ENCODE assay signal across 16 mouse cellular contexts in genomic region chr12:56540591-56540990, GRCm38 (mm10). TPM values are rescaled to one million over a fixed set of nuclear protein-coding genes. Genes with fewer than 3 reads are reported as not detected.
A peak's percentile ranks its signal among the peaks of the same experiment; 100 is the strongest.
DNase-seq lines count a peak whose midpoint lies in the region; ATAC-seq and TF ChIP-seq lines count a peak whose summit lies in the region.
"Had no signal": no experiment of that assay in that cellular context is flagged by ENCODE, and none has a peak within 500 bp of the region (broad histone marks: within the 10 kb centered on the region; RNA-seq: fewer than 3 reads in every experiment).

No protein-coding gene starts in this region.

- peak overlapping the region; percentile 26; the same call in 1 of the 2 replicates for H3K4me3 ChIP-seq in heart, embryonic 16.5 days (ENCODE audit: low read length)
- no peak overlapping the region for H3K4me3 ChIP-seq in lung, embryonic 14.5 days (ENCODE audit: low read depth, low read length)
- peak overlapping the region; percentile 18; the same call in 1 of the 2 replicates for H3K4me3 ChIP-seq in embryonic facial prominence, embryonic 15.5 days (replicated peaks)
- no peak overlapping the region for H3K4me3 ChIP-seq in midbrain, embryonic 16.5 days (ENCODE audit: low read depth, low read length)
- H3K4me3 ChIP-seq: embryonic facial prominence, embryonic 12.5 days; liver, embryonic 15.5 days; megakaryocyte, embryonic 14.5 days had no signal

- peak overlapping the region; percentile 44; the same call in 1 of the 2 replicates for H3K4me2 ChIP-seq in heart, embryonic 16.5 days (ENCODE audit: low read depth, low read length)
- H3K4me2 ChIP-seq in lung, embryonic 14.5 days, result peak overlapping the region; percentile 54
- H3K4me2 ChIP-seq in embryonic facial prominence, embryonic 15.5 days (replicated peaks), result no peak overlapping the region
- H3K4me2 ChIP-seq in midbrain, embryonic 16.5 days (ENCODE audit: low read length), result peak overlapping the region; percentile 36
- H3K4me2 ChIP-seq: embryonic facial prominence, embryonic 12.5 days; liver, embryonic 15.5 days had no signal

- no peaks in the 10 kb centered on the region for H3K36me3 ChIP-seq in heart, embryonic 16.5 days (ENCODE audit: control insufficient read depth, insufficient read depth)
- H3K36me3 ChIP-seq in lung, embryonic 14.5 days (ENCODE audit: insufficient read depth), result no peaks in the 10 kb centered on the region
- no peaks in the 10 kb centered on the region for H3K36me3 ChIP-seq in embryonic facial prominence, embryonic 15.5 days
- no peaks in the 10 kb centered on the region for H3K36me3 ChIP-seq in midbrain, embryonic 16.5 days (ENCODE audit: control insufficient read depth, insufficient read depth, low read length)
- H3K36me3 ChIP-seq: embryonic facial prominence, embryonic 12.5 days; liver, embryonic 15.5 days had no signal

- under 1% methylated on average over 10 of the region's 10 CpGs for WGBS in heart, embryonic 16.5 days
- WGBS in lung, embryonic 14.5 days, result 3% methylated on average over 10 of the region's 10 CpGs
- 4% methylated on average over 10 of the region's 10 CpGs for WGBS in embryonic facial prominence, embryonic 15.5 days
- 4% methylated on average over 10 of the region's 10 CpGs for WGBS in midbrain, embryonic 16.5 days

- peaks cover 74% of the 10 kb centered on the region for H3K27me3 ChIP-seq in heart, embryonic 16.5 days (ENCODE audit: control insufficient read depth, insufficient read depth, low read length)
- H3K27me3 ChIP-seq in lung, embryonic 14.5 days (ENCODE audit: insufficient read depth, low read length), result peaks cover 71% of the 10 kb centered on the region
- peaks cover 80% of the 10 kb centered on the region for H3K27me3 ChIP-seq in embryonic facial prominence, embryonic 15.5 days
- H3K27me3 ChIP-seq in midbrain, embryonic 16.5 days (ENCODE audit: control insufficient read depth, insufficient read depth, low read depth, low read length), result peaks cover 60% of the 10 kb centered on the region

- TF ChIP-seq CTCF in lung, embryonic 14.5 days (IDR thresholded peaks at IDR 0.05; ENCODE audit: low read depth), result no peak

- intact Hi-C loops in heart, postnatal 14 days (cut with DNase I), result loop anchor here (5.0 kb wide), 1 partner anchor 483 kb away; no protein-coding TSS in a partner anchor

- no peaks in the 10 kb centered on the region for H3K4me1 ChIP-seq in heart, embryonic 16.5 days (ENCODE audit: control insufficient read depth, insufficient read depth, low read length)
- H3K4me1 ChIP-seq in lung, embryonic 14.5 days (ENCODE audit: insufficient read depth), result no peaks in the 10 kb centered on the region
- peaks cover 9% of the 10 kb centered on the region for H3K4me1 ChIP-seq in embryonic facial prominence, embryonic 15.5 days
- H3K4me1 ChIP-seq in midbrain, embryonic 16.5 days (ENCODE audit: control insufficient read depth, insufficient read depth, low read length), result 0 out of 2 replicates have a peak, but pooled peaks cover 3% of the 10 kb centered on the region
- H3K4me1 ChIP-seq: liver, embryonic 15.5 days had no signal

- no peak overlapping the region for H3K27ac ChIP-seq in heart, embryonic 16.5 days (ENCODE audit: low read length)
- no peak overlapping the region; the same call in 1 of the 2 replicates for H3K27ac ChIP-seq in lung, embryonic 14.5 days (ENCODE audit: low read depth)
- H3K27ac ChIP-seq in embryonic facial prominence, embryonic 15.5 days (replicated peaks), result no peak overlapping the region
- no peak overlapping the region for H3K27ac ChIP-seq in midbrain, embryonic 16.5 days (ENCODE audit: low read length)
- H3K27ac ChIP-seq: embryonic facial prominence, embryonic 12.5 days; liver, embryonic 15.5 days had no signal

- H3K9ac ChIP-seq in heart, embryonic 16.5 days (ENCODE audit: low read length), result no peak overlapping the region
- H3K9ac ChIP-seq in lung, embryonic 14.5 days, result peak overlapping the region; percentile 34
- no peak overlapping the region for H3K9ac ChIP-seq in embryonic facial prominence, embryonic 15.5 days
- H3K9ac ChIP-seq in midbrain, embryonic 16.5 days (ENCODE audit: low read depth, low read length), result no peak overlapping the region
- H3K9ac ChIP-seq: embryonic facial prominence, embryonic 12.5 days; liver, embryonic 15.5 days had no signal

- no peak for DNase-seq in heart, postnatal 14 days
- DNase-seq in lung, embryonic 14.5 days, result no peak
- DNase-seq in lung, postnatal 36 days, result no peak
- no peak for DNase-seq in adrenal gland, postnatal 10 days

- H3K9me3 ChIP-seq in heart, embryonic 16.5 days (replicated peaks; ENCODE audit: control insufficient read depth, low read length), result no peaks in the 10 kb centered on the region
- H3K9me3 ChIP-seq in lung, embryonic 14.5 days (ENCODE audit: low read depth, low read length), result no peaks in the 10 kb centered on the region
- no peaks in the 10 kb centered on the region for H3K9me3 ChIP-seq in embryonic facial prominence, embryonic 15.5 days (replicated peaks)
- no peaks in the 10 kb centered on the region for H3K9me3 ChIP-seq in midbrain, embryonic 16.5 days (replicated peaks; ENCODE audit: control insufficient read depth, low read length, poor library complexity, severe bottlenecking)
- H3K9me3 ChIP-seq: embryonic facial prominence, embryonic 12.5 days; liver, embryonic 15.5 days; megakaryocyte, embryonic 14.5 days had no signal

- no peak for ATAC-seq in heart, embryonic 16.5 days (replicated peaks; ENCODE audit: extremely low read depth, insufficient read depth, low FRiP score)
- no peak for ATAC-seq in lung, embryonic 14.5 days (ENCODE audit: insufficient read depth)
- no peak for ATAC-seq in embryonic facial prominence, embryonic 15.5 days (ENCODE audit: insufficient number of reproducible peaks, low FRiP score, low TSS enrichment, low read depth)
- no peak for ATAC-seq in midbrain, embryonic 16.5 days
- ATAC-seq: activated CD4-positive, CD25-positive, alpha-beta regulatory T cell, adult 4 months had no signal

RNA-seq across cellular contexts. Expression of gene Nkx2-1, which starts 3.9 kb away (rescaled TPM):
- 1.1 and 8.1 TPM in 2 replicates for polyA plus RNA-seq in heart, embryonic 16.5 days (2015; fragmentation: Nextera tagmentation; extraction: Ambion mirVana)
- under 1 TPM in 1 of 2 experiments, not detected in 1; 0.19 TPM for total RNA-seq in heart, postnatal 14 days (2021)
- 94.6 and 95.1 TPM in 2 replicates for polyA plus RNA-seq in lung, embryonic 14.5 days (2014; fragmentation: Nextera tagmentation; extraction: Ambion mirVana)
- not detected in 2 replicates for polyA plus RNA-seq in embryonic facial prominence, embryonic 15.5 days (2015; fragmentation: Nextera tagmentation; extraction: Ambion mirVana)
- 3.2 and 5.7 TPM in 2 replicates for polyA plus RNA-seq in midbrain, embryonic 16.5 days (2015; fragmentation: Nextera tagmentation; extraction: Ambion mirVana)
- not detected for total RNA-seq in adrenal gland, postnatal 10 days (2021)
- total RNA-seq: gastrocnemius, postnatal 14 days; heart, postnatal 4 days had no signal
- polyA plus RNA-seq: activated CD4-positive, CD25-positive, alpha-beta regulatory T cell, adult 4 months; CD4-positive, CD25-positive, alpha-beta regulatory T cell, adult 4 months; liver, embryonic 15.5 days; neural tube, embryonic 11.5 days; thymus, postnatal 0 days had no signal

Comparison
In these comparisons a context has a peak if more than half of its experiments do, and no peak if none do; other contexts are left out.
1. H3K4me3 ChIP-seq: peak in heart, embryonic 16.5 days (single experiment) and embryonic facial prominence, embryonic 15.5 days (single experiment); none in lung, embryonic 14.5 days (single experiment) and midbrain, embryonic 16.5 days (single experiment).
2. RNA of gene Nkx2-1, which starts 3.9 kb away (polyA plus RNA-seq): 94.6 to 95.1 TPM in lung, embryonic 14.5 days; 3.2 to 5.7 TPM in midbrain, embryonic 16.5 days, 1.1 to 8.1 TPM in heart, embryonic 16.5 days and not detected in embryonic facial prominence, embryonic 15.5 days; every median in the first group is over 10 times any median in the second.